Mouse (Mus musculus): Measurements from ENCODE around the gene Hacl1.
A peak's percentile ranks its signal among the peaks of the same experiment; 100 is the strongest.

The Hacl1 gene

GRCm38 (mm10) chr14:31662555-31663211, 21.6 kb upstream of the Hacl1 start:
- DNase-seq (ENCODE audit: low spot score in 2 of 2) = peak in 1 of 2 experiments; percentile 67

GRCm38 (mm10) chr14:31661671-31662554, 20.8 kb upstream of the Hacl1 start:
- DNase-seq (ENCODE audit: low spot score in 2 of 2) = peak; percentile 77 to 86

GRCm38 (mm10) chr14:31660312-31661093, 19.4 kb upstream of the Hacl1 start:
- no peak for DNase-seq (ENCODE audit: low spot score in 2 of 2)

DNA sequence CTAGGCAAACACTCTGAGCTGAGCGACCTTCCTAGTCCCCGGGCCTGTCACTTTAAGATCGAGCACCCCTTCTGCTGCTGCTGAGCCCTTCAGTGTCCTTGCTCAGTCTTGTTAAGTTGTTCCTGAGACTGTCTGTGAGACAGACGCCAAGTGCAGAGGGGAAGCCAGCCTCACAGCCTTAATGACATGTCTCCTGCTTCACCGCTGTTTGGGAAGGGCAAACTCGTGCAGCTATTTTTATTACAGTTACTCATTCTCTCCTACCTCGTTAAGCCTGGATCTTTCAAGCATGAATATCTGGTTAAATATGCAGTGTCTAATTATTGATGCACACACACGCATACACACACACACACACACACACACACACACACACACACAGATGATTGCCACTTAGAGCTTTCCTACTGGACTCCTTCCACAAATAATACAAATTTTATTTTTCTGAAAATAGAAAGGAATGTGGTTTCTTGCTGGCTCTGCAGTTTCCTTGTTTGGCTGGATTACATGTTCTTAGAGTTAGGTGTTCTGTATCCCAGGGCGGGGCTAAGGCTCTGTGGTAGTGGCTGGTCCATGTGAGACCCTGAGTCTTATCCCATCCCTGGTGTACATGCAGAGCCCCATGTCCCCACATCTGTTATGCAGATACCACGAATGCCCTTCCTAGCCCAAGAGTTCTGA, 18.6 kb upstream of the Hacl1 start:
- DNase-seq (ENCODE audit: low spot score in 2 of 2) = no peak

GRCm38 (mm10) chr14:31658126-31658680, 17.1 kb upstream of the Hacl1 start:
- no peak for DNase-seq (ENCODE audit: low spot score in 2 of 2)

GRCm38 (mm10) chr14:31656857-31657645, 16.0 kb upstream of the Hacl1 start:
- peak; percentile 62 to 73 for DNase-seq (ENCODE audit: low spot score in 2 of 2)

- DNase-seq (ENCODE audit: low spot score in 2 of 2) = no peak
Observed at GRCm38 (mm10) chr14:31656386-31656785, 15.3 kb upstream of the Hacl1 start.

- no peak for DNase-seq (ENCODE audit: low spot score in 2 of 2)
Observed at GRCm38 (mm10) chr14:31655406-31655805, 14.3 kb upstream of the Hacl1 start.

GRCm38 (mm10) chr14:31654816-31655215, 13.7 kb upstream of the Hacl1 start:
- no peak for DNase-seq (ENCODE audit: low spot score in 2 of 2)

- no peak for DNase-seq (ENCODE audit: low spot score in 2 of 2)
Observed at GRCm38 (mm10) chr14:31653101-31653875, 12.2 kb upstream of the Hacl1 start.

GRCm38 (mm10) chr14:31652624-31653023, 11.5 kb upstream of the Hacl1 start:
- no peak for DNase-seq (ENCODE audit: low spot score in 2 of 2)

GRCm38 (mm10) chr14:31652106-31652505, 11.0 kb upstream of the Hacl1 start:
- DNase-seq (ENCODE audit: low spot score in 2 of 2) = no peak

DNA sequence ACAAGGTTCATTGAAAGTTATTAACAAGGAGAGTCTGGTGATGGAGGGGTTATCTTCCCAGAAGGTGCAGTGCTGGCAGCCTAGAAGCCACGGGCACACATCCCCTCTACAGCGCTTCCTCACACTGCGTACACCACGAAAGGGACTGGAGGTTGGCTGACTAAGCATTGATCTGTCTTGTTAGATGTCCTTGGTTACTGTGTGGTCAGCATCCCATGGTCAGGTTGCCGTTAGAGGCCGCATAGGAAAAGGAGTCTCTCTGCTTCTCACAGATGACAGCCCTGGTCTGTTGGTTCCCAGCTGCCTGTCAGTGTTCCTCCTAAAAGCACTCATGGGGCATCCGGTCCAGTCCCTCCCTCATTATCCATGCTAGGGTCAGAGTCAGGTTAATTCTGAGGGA, 10.1 kb upstream of the Hacl1 start:
- DNase-seq (ENCODE audit: low spot score in 2 of 2) = no peak

GRCm38 (mm10) chr14:31650347-31650746, 9.3 kb upstream of the Hacl1 start:
- no peak for DNase-seq (ENCODE audit: low spot score in 2 of 2)

DNA sequence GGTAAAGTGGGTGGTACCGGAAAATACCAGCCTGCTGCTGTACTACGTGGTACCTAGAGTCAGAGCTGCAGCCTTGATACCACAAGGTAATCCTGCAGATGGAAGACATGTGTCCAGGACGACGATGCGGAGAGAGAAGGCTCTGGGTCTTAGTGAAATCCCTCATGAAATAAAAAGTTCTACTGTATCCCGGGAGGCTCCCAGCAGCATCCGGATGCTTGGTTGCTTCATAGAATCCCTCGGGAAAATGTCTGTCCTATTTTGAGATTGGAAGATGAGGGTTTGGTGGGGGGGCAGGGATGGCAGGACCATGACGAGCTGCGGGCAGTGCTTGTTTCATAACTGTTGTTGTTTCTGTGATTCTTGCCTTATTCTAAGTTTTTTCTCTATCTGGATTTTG, 6.9 kb upstream of the Hacl1 start:
- DNase-seq (ENCODE audit: low spot score in 2 of 2) = no peak

DNA sequence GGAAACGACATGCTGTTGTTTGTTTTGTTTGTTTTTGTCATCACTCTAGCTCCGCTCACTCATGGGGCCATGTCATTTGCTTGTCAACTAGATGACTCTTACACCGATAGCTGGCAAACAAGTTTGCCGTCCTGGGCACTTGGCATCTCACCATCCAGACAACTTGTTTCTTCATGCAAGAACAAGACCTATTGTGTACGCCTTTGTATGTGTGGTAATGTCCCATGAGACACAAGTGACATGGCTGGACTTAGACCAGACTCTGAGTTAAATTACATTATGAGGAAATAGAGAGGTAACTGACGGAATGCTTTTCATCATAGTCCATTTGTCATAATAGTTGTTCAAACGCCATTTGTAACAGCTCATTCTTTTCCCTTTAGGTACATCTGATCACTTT, 4.8 kb upstream of the Hacl1 start:
- DNase-seq (ENCODE audit: low spot score in 2 of 2) = no peak

GRCm38 (mm10) chr14:31644931-31645547, 4.0 kb upstream of the Hacl1 start:
- no peak for DNase-seq (ENCODE audit: low spot score in 2 of 2)

DNA sequence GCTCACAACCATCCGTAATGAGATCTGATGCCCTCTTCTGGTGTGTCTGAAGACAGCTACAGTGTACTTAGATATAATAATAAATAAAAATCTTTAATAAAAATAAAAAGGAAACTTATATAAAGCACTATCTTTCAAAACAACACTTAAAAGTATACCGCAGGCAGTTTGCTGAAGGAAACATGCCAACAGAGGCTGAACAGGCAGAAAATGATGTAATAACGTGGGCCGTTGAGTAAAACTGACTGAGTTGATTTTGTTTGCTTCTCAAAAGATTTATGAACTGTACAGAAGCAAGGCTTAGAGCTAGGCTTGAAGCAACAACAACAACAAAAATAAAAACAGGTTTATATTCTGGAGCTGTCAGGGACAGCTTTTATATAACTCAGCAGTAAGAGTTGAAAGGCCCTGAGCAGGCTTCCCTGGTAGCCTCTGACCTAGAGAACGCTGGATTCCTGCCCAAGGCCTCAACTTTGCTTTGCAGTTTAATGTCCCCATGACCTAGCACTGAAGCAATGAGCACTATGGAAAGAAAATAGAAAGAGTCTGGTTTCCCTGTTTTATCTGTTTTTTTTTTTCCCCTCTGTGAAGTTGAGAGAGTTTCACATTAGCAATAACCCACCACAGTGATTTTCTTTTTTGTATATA, 3.2 kb upstream of the Hacl1 start:
- no peak for DNase-seq (ENCODE audit: low spot score in 2 of 2)

All from urinary bladder, postnatal 36 days (tissue).